Mouse (Mus musculus) MEL (cell line): Measurements from ENCODE around the gene Clec16a. TPM values are rescaled to one million over a fixed set of nuclear protein-coding genes. Genes with fewer than 3 reads are reported as not detected.

Source experiments
- DNase-seq: peaks from one replicate; pipeline ENCODE4 v3.0.0; 2011; ENCODE audit warnings: low read depth, low spot score
- H3K27ac ChIP-seq: 2 replicates; pipeline ENCODE4 v1.5.1; 2012; ENCODE audit warnings: low read depth, mild to moderate bottlenecking, control low read depth, low read length, moderate library complexity; ENCODE audit not compliant: control insufficient read depth
- H3K27me3 ChIP-seq, 2 experiments: fragments of 150-350 bp in 1 of 2; sonication (generic) in 1 of 2; 2 replicates each; pipeline ENCODE4 v1.6.1; 2012; ENCODE audit warnings: low read length in 2 of 2, mild to moderate bottlenecking in 2 of 2, improper control_type of control experiment in 1 of 2, moderate library complexity in 1 of 2; ENCODE audit not compliant: insufficient read depth in 2 of 2, control insufficient read depth in 1 of 2
- H3K36me3 ChIP-seq, 2 experiments: 2 replicates each; pipeline ENCODE4 v1.6.1; 2012 to 2014; ENCODE audit warnings: low read length in 2 of 2, improper control_type of control experiment in 1 of 2, inconsistent platforms in 1 of 2, mild to moderate bottlenecking in 1 of 2; ENCODE audit not compliant: insufficient read depth in 2 of 2, control insufficient read depth in 1 of 2
- H3K4me1 ChIP-seq, 2 experiments: fragments of 150-350 bp in 1 of 2; sonication (generic) in 1 of 2; 2 replicates each; pipeline ENCODE4 v1.6.1; 2012; ENCODE audit warnings: low read length in 2 of 2, improper control_type of control experiment in 1 of 2, mild to moderate bottlenecking in 1 of 2; ENCODE audit not compliant: insufficient read depth in 2 of 2, control insufficient read depth in 1 of 2
- H3K4me3 ChIP-seq, 2 experiments: fragments of 150-350 bp in 1 of 2; sonication (generic) in 1 of 2; 2 replicates each; pipeline ENCODE4 v1.5.1; 2012; ENCODE audit warnings: low read depth in 2 of 2, low read length in 2 of 2, mild to moderate bottlenecking in 2 of 2, moderate library complexity in 2 of 2, control low read depth in 1 of 2, improper control_type of control experiment in 1 of 2; ENCODE audit not compliant: control insufficient read depth in 1 of 2, insufficient read depth in 1 of 2
- H3K79me2 ChIP-seq: 2 replicates; pipeline ENCODE4 v1.6.1; 2012; ENCODE audit warnings: mild to moderate bottlenecking, low read length, moderate library complexity; ENCODE audit not compliant: control insufficient read depth, poor library complexity, insufficient read depth
- H3K9ac ChIP-seq: 2 replicates; pipeline ENCODE4 v1.6.1; 2012; ENCODE audit warnings: low read depth, mild to moderate bottlenecking, control low read depth, low read length, moderate library complexity; ENCODE audit not compliant: control insufficient read depth, poor library complexity, severe bottlenecking
- H3K9me3 ChIP-seq: fragments of 150-350 bp; sonication (generic); replicated peaks from 2 replicates; pipeline ENCODE4 v1.6.1; 2012; ENCODE audit warnings: mild to moderate bottlenecking, low read length, improper control_type of control experiment, moderate library complexity; ENCODE audit not compliant: insufficient read depth
- CHD1 ChIP-seq: IDR thresholded peaks from 2 replicates; pipeline ENCODE4 v1.6.1; 2012; ENCODE audit warnings: low read depth, mild to moderate bottlenecking, inconsistent platforms, low read length, improper control_type of control experiment
- CHD2 ChIP-seq: IDR thresholded peaks from 2 replicates; pipeline ENCODE4 v1.6.1; 2011; ENCODE audit warnings: low read length, improper control_type of control experiment
- CTCF ChIP-seq, 3 experiments: IDR thresholded peaks in 2 of 3; conservative IDR thresholded peaks in 1 of 3; 2 replicates each; pipeline ENCODE4 v1.5.1; 2011 to 2012; ENCODE audit warnings: low read length in 3 of 3, low read depth in 2 of 3, mild to moderate bottlenecking in 2 of 3, improper control_type of control experiment in 1 of 3, inconsistent platforms in 1 of 3, mixed read lengths in 1 of 3, moderate library complexity in 1 of 3; ENCODE audit not compliant: control insufficient read depth in 1 of 3, insufficient read depth in 1 of 3, poor library complexity in 1 of 3, severe bottlenecking in 1 of 3
- EP300 ChIP-seq, 2 experiments: IDR thresholded peaks; 2 replicates each; pipeline ENCODE4 v1.6.1; 2011; ENCODE audit warnings: improper control_type of control experiment in 2 of 2, low read length in 2 of 2, low read depth in 1 of 2, mild to moderate bottlenecking in 1 of 2
- GATA1 ChIP-seq: IDR thresholded peaks from 2 replicates; pipeline ENCODE4 v1.6.1; 2011; ENCODE audit warnings: low read depth, low read length, improper control_type of control experiment
- MAFK ChIP-seq: IDR thresholded peaks from 2 replicates; pipeline ENCODE4 v1.6.1; 2011; ENCODE audit warnings: low read depth, mild to moderate bottlenecking, low read length, improper control_type of control experiment, borderline replicate concordance
- MAX ChIP-seq: IDR thresholded peaks from 2 replicates; pipeline ENCODE4 v1.6.1; 2011; ENCODE audit warnings: low read length, improper control_type of control experiment
- MAZ ChIP-seq: IDR thresholded peaks from 2 replicates; pipeline ENCODE4 v1.6.1; 2012; ENCODE audit warnings: low read depth, mild to moderate bottlenecking, inconsistent platforms, low read length, improper control_type of control experiment
- MEF2A ChIP-seq: IDR thresholded peaks from 2 replicates; pipeline ENCODE4 v1.6.1; 2014; ENCODE audit warnings: low read depth, mild to moderate bottlenecking, inconsistent platforms, low read length, improper control_type of control experiment; ENCODE audit not compliant: poor library complexity, insufficient replicate concordance, severe bottlenecking; ENCODE audit errors: extremely low read depth
- MXI1 ChIP-seq: IDR thresholded peaks from 2 replicates; pipeline ENCODE4 v1.6.1; 2011; ENCODE audit warnings: mild to moderate bottlenecking, low read depth, low read length, improper control_type of control experiment
- RAD21 ChIP-seq: IDR thresholded peaks from 2 replicates; pipeline ENCODE4 v1.6.1; 2011; ENCODE audit warnings: mild to moderate bottlenecking, low read depth, low read length, improper control_type of control experiment
- RCOR1 ChIP-seq: IDR thresholded peaks from 2 replicates; pipeline ENCODE4 v1.6.1; 2012; ENCODE audit warnings: low read depth, mild to moderate bottlenecking, inconsistent platforms, low read length, improper control_type of control experiment
- SIN3A ChIP-seq: IDR thresholded peaks from 2 replicates; pipeline ENCODE4 v1.6.1; 2012; ENCODE audit warnings: low read length, improper control_type of control experiment, inconsistent platforms
- UBTF ChIP-seq: IDR thresholded peaks from 2 replicates; pipeline ENCODE4 v1.6.1; 2012; ENCODE audit warnings: low read depth, mild to moderate bottlenecking, inconsistent platforms, low read length, improper control_type of control experiment, moderate library complexity, borderline replicate concordance; ENCODE audit not compliant: insufficient read depth
- USF1 ChIP-seq: IDR thresholded peaks from 2 replicates; pipeline ENCODE4 v1.6.1; 2014; ENCODE audit warnings: low read depth, mild to moderate bottlenecking, inconsistent platforms, low read length, improper control_type of control experiment, moderate library complexity
- USF2 ChIP-seq, 2 experiments: IDR thresholded peaks; 2 replicates each; pipeline ENCODE4 v1.6.1; 2011 to 2012; ENCODE audit warnings: improper control_type of control experiment in 2 of 2, low read length in 2 of 2, borderline replicate concordance in 1 of 2, inconsistent platforms in 1 of 2, low read depth in 1 of 2, mild to moderate bottlenecking in 1 of 2; ENCODE audit not compliant: insufficient read depth in 1 of 2
- ZKSCAN1 ChIP-seq: IDR thresholded peaks from 2 replicates; pipeline ENCODE4 v1.6.1; 2012; ENCODE audit warnings: low read depth, mild to moderate bottlenecking, inconsistent platforms, low read length, improper control_type of control experiment, moderate library complexity
- polyA plus RNA-seq, 2 experiments: library from polyadenylated mRNA; stranded (reverse) in 1 of 2; unstranded in 1 of 2; fragments of >175 nt in 1 of 2; fragments of >200 nt in 1 of 2; gene quantifications; 2 replicates each; pipeline versions ENCODE4 v1.2.1 to v1.2.4; 2012; ENCODE audit warnings: low replicate concordance in 2 of 2, low read depth in 1 of 2; ENCODE audit not compliant: insufficient read length in 2 of 2, insufficient read depth in 1 of 2, missing spikeins in 1 of 2
- total RNA-seq: library from RNA; depleted of rRNA; stranded (reverse); fragments of 300-350 nt; gene quantifications from 2 replicates; pipeline ENCODE4 v1.2.3, GENCODE M21; 2012

The Clec16a gene
- total and polyA plus RNA-seq, 3 experiments = 10.4 to 49.3 (median 22.1) TPM

DNA sequence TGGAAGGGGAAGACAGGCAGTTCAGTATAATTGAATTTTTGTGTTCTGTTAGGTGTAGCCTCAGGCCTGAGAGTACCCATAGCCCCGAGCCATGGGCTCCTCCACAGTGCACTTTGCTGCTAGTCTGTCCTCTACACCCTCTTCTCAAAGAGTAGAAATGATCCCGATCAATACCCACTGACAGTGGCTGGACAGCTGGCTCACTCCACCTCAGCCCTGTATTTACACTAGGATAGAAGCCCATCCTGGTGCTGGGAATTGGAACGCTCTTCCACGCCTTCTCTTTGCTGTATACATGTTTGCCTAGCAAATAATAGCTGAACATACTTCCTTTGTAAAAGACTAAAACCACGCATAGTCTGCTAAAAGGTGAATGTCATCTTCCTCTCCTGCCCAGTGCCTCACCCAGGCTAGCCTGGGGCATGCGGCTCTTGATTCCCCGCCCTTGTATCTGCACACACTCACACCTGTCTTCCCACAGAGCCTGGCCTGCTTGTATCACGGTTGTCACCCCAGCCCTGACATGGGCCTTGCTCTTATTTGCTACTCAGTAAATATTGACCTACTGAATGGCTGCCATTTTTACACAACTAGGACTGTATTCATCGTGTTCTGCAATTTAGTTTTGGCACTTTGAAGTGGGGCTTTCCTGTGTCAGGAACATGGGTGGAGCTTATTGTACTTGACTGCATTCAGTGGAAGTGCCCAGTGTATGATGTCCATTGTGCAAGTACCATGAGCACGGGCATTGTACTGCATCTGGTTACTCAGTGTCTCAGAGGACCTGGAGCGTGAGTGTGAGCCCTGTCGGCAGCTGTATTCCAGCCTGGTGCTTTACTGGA lies 119.0 kb downstream of the Clec16a start:
- H3K9ac ChIP-seq = no peak overlapping the region
- H3K4me1 ChIP-seq = peaks cover 0 to 14% of the 10 kb centered on the region in 2 experiments; a peak in 3 of 4 replicates
- TF ChIP-seq MXI1 = no peak
- TF ChIP-seq MAZ = no peak
- TF ChIP-seq RCOR1 = no peak
- TF ChIP-seq EP300 (IDR thresholded peaks at IDR 0.05; ENCODE audit: low read depth in 1 of 2, low read length in 2 of 2) = no peak
- TF ChIP-seq RAD21 = no peak
- TF ChIP-seq UBTF = no peak
- no peak for TF ChIP-seq SIN3A
- TF ChIP-seq CHD1 = no peak
- no peak for TF ChIP-seq MEF2A
- TF ChIP-seq ZKSCAN1 = no peak
- TF ChIP-seq CTCF (IDR thresholded peaks at IDR 0.05 in 2 of 3, conservative IDR thresholded peaks at IDR 0.05 in 1 of 3; ENCODE audit: control insufficient read depth in 1 of 3, insufficient read depth in 1 of 3, low read depth in 2 of 3, low read length in 3 of 3, poor library complexity in 1 of 3, severe bottlenecking in 1 of 3) = no peak
- no peak for TF ChIP-seq USF2 (IDR thresholded peaks at IDR 0.05; ENCODE audit: borderline replicate concordance in 1 of 2, insufficient read depth in 1 of 2, low read depth in 1 of 2, low read length in 2 of 2)
- no peak for TF ChIP-seq USF1
- no peak for TF ChIP-seq MAX
- TF ChIP-seq MAFK = no peak
- no peak for TF ChIP-seq CHD2
- no peak for TF ChIP-seq GATA1
- TF ChIP-seq, all 39 proteins: peak for 0
- Histone ChIP-seq H3K79me2 (no peaks in the 10 kb centered on the region), H3K9me3 (no peaks in the 10 kb centered on the region), H3K36me3 (peaks cover 0 to 11% of the 10 kb centered on the region in 2 experiments; a peak in 2 of 4 replicates), H3K27ac (no peak overlapping the region), H3K4me3 (no peak overlapping the region), H3K27me3 (no peaks in the 10 kb centered on the region)
- DNase-seq = no peak
